Mouse (Mus musculus): ENCODE data around the gene Dkk1. TPM values are rescaled to one million over a fixed set of nuclear protein-coding genes. Genes with fewer than 3 reads are reported as not detected.

The Dkk1 gene
- polyA plus RNA-seq, 1 experiment from 2014 or later = 10.8 TPM

DNA sequence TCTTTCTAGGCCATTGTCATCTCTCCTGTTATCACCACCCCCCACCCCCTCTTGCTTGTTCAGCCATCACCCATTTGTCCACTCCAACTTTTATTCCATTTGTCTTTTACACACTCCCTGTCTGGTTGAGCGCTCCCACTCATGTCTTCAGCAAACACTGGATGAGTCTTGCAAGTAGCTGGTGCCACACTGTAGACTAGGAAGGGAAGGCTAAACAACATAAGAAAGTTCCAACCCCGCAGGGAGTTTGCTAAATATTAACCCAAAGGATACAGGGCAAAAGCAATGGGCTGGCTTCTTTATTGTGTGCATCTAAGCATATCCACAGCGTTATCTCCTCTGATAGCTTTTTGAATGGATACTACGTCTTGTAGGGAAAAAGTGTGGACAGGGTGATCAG is 39.0 kb downstream of the Dkk1 start:
- no peaks in the 10 kb centered on the region for H3K4me1 ChIP-seq
- H3K27me3 ChIP-seq (ENCODE audit: low read depth, poor library complexity, severe bottlenecking) = no peaks in the 10 kb centered on the region
- DNase-seq (ENCODE audit: low spot score) = no peak
- 90% methylated on average over 4 of the region's 4 CpGs for WGBS
- no peaks in the 10 kb centered on the region for H3K9me3 ChIP-seq (replicated peaks)
- H3K36me3 ChIP-seq = no peaks in the 10 kb centered on the region
- no peak overlapping the region for H3K4me3 ChIP-seq
- no peak overlapping the region for H3K27ac ChIP-seq

DNA sequence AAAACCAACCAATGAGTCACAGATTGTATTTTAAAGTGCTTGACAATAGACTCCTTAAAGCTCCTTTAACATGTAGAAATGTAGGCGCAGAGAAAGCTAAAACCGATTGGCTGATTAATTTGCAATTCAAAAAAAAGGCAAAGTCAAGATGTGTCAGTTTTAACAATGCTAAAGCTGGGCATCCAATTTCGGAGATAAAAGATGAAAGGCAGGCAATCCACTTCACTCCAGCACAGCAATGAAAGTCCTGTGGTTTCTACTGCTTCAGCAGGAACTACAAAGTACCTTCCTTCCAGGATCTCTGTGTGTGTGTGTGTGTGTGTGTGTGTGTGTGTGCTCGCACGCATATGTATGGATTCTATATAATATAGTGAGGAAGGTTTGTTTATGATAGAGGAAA is 44.0 kb downstream of the Dkk1 start:
- 31% methylated on average over 5 of the region's 5 CpGs for WGBS
- no peak overlapping the region for H3K4me3 ChIP-seq
- H3K4me1 ChIP-seq = no peaks in the 10 kb centered on the region
- DNase-seq (ENCODE audit: low spot score) = no peak
- H3K27ac ChIP-seq = no peak overlapping the region
- no peaks in the 10 kb centered on the region for H3K36me3 ChIP-seq
- H3K9me3 ChIP-seq (replicated peaks) = no peaks in the 10 kb centered on the region
- no peaks in the 10 kb centered on the region for H3K27me3 ChIP-seq (ENCODE audit: low read depth, poor library complexity, severe bottlenecking)
